Mouse (Mus musculus) adrenal gland, adult 8-10 months (tissue): ENCODE data around the gene Rab37. TPM values are rescaled to one million over a fixed set of nuclear protein-coding genes. Genes with fewer than 3 reads are reported as not detected.
A peak's percentile ranks its signal among the peaks of the same experiment; 100 is the strongest.

Experiments
- DNase-seq: peaks from one replicate; pipeline ENCODE4 v3.0.0; 2022
- total RNA-seq, 4 experiments: library from RNA; stranded (reverse); gene quantifications; 2 replicates each; pipeline ENCODE4 v1.2.4; 2022

Gene Rab37
- 1 to 10 TPM in 3 of 4 experiments, under 1 TPM in 1; 0.58 to 1.8 (median 1.4) TPM for total RNA-seq

GRCm38 (mm10) chr11:115091362-115091901, at the start of gene Rab37:
TSS of gene Rab37 (plus strand) at chr11:115091431.
- no peak for DNase-seq

GRCm38 (mm10) chr11:115048259-115048658, 43.0 kb upstream of the Rab37 start, which contains the start of gene Cd300ld3:
TSS of gene Cd300ld3 (minus strand) at chr11:115048409.
- no peak for DNase-seq

- DNase-seq, result no peak
Measured at GRCm38 (mm10) chr11:115049282-115049895, 41.8 kb upstream of the Rab37 start.

GRCm38 (mm10) chr11:115052206-115052605, 39.0 kb upstream of the Rab37 start:
- no peak for DNase-seq

GRCm38 (mm10) chr11:115052991-115053390, 38.2 kb upstream of the Rab37 start:
- no peak for DNase-seq

GRCm38 (mm10) chr11:115054537-115054936, 36.7 kb upstream of the Rab37 start:
- DNase-seq, result no peak

DNA sequence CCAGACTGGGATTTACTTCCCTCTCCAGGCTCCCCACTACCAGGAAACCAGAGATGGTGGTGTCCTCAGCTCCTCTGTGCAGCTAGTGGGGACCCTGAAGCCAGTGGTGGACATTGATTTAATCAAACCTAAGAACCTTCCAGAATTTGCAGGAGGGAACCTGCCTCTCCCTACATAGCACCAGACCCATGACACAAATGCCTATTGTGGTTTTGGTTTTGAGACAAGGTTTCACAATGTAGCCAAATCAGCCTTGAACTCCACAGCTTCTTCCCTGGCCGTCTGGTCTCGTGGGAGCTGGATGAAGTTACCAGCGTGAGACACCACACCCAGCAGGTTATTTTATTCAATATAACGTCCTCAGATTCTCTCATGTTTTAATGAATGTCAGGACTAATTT, 32.5 kb upstream of the Rab37 start:
- DNase-seq, result no peak

DNA sequence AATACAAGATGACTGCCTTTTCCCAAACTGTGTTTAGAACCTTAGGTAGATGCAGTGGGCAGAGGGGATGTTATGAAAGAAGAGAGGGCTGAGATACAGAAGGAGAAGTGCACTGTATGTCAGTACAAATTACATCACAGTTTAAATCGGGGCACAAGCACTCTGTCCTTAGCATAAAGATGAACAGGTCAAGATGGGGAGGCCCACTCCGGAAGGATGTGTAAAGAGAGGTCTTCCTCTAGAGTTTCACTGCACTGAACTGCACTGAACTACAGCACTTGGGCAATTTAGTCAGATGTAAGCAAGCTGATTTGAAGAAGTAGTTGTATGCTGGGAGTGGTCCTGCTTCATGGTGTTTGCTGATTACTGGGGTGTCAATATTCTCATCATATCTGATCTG, 31.4 kb upstream of the Rab37 start:
- no peak for DNase-seq

DNA sequence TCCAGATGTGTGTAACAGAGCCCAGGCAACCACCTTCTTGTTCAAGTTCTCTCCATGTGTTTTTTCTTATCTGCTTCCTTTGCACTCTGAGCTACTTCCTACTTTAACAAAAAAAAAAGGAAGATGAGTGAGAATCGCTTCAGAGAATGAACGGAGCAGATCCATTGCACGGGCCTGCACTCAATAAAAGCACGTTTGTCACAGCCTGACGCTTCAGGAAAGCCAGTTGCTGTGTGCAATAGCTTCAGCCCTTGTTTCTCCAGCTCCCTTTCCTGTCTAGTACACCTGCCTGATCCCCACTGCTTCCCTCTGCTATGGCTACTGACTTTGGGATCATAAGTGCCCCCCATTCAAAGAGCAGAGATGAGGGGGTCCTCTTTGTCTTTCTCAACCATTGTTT, 29.2 kb upstream of the Rab37 start, which contains the start of gene Cd300e:
TSS of gene Cd300e (minus strand) at position 101 of the 400 bp plus-strand sequence.
- no peak for DNase-seq

DNA sequence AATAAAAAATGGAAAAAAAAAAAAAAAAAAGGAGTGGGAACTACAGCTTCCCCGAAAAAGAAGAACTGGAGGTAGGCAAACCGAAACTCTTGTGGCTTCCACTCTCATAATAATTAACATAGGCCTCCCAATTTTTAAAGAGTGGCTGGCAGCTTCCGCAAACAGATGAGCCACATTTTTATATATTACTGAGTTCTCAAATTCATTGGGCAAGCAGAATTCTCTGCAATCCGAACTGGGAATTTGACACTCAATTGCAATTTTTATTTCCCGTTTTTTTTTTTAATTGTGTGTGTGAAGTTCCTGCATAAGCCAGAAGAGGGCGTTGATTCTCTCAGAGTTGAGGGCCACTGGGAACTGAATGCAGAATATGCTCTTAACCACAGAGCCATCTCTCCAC, 24.5 kb upstream of the Rab37 start:
- no peak for DNase-seq

- no peak for DNase-seq
Measured at GRCm38 (mm10) chr11:115071015-115071551, 20.1 kb upstream of the Rab37 start.

GRCm38 (mm10) chr11:115071631-115072294, 19.5 kb upstream of the Rab37 start:
- DNase-seq, result peak; percentile 48

- DNase-seq, result no peak
Measured at GRCm38 (mm10) chr11:115073002-115073401, 18.2 kb upstream of the Rab37 start.

- DNase-seq, result no peak
Measured at GRCm38 (mm10) chr11:115075407-115075806, 15.8 kb upstream of the Rab37 start.

DNA sequence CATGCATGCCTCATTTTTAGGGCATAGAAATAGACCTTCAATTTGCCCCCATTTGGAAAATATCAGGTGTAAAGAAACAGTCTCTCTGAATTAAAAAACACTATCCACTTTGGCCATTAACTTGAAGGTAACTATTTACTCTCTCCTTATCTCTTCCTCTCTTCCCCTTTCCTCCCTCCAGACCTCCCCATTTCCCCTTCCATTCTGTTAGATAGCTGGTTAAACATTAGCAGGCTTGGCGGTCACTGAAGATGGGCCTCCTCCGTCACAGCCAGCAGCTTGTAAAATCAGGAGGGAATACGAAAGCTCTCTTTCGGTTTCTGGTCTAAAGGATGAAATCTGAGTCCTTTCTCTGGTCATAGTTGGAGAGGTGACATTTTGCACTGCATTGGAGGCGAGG, 15.4 kb upstream of the Rab37 start:
- no peak for DNase-seq

DNA sequence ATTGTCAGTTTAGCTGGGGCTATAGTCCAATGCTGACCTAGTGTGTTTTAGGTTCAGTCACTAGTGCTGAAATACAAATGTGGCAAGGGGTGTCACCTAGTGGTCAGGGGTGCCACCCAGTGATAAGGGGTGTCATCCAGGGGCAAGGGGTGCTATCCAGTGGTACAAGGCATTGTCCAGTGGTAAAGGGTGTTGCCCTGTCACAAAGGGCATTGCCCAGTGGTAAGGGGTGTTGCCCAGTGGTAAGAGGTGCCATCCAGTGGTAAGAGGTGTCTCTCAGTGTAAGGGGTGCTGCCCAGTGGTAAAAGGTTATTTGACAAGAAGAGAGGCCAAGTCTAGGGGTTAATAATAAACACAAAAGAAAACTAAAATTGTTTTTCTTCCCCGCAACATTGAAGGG, 13.8 kb upstream of the Rab37 start:
- DNase-seq, result no peak

- no peak for DNase-seq
Measured at GRCm38 (mm10) chr11:115078680-115079079, 12.6 kb upstream of the Rab37 start.

DNA sequence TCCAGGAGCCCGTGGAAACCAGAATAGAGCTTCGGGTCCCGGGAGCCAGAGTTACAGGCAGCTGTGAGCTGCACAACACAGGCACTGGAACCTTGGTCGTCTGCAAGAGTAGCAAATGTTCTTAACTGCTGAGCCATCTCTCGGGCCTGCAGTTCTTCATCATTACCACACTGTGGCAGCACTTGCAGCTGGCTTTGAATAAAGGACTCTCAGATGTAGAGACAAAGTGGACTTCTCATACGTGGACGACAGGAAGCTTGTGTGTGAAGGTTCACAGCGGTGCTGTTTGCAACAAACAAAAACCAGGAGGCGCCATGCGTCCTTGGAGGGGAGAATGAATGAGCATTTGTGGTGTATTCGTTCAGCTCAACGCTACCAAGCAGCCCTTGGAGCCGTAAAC, 10.3 kb upstream of the Rab37 start:
- DNase-seq, result peak; percentile 21

DNA sequence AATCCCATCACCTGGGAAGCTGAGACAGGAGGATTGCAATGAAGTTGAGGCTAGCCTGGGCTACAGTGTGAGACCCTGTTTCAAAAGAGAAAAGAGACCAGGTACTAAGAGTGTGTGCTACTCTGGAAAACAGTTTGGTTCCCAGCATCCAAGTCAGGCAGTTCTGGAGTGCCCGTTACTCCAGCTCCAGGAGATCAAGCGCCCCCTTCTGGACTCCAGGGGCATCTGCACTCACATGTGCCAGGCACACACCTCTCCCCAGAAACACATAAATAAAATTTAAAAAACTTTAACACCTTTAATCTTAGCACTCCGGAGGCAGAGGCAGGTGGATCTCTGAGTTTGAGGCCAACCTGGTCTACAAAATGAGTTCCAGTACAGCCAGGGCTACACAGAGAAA, 9.9 kb upstream of the Rab37 start:
- no peak for DNase-seq

DNA sequence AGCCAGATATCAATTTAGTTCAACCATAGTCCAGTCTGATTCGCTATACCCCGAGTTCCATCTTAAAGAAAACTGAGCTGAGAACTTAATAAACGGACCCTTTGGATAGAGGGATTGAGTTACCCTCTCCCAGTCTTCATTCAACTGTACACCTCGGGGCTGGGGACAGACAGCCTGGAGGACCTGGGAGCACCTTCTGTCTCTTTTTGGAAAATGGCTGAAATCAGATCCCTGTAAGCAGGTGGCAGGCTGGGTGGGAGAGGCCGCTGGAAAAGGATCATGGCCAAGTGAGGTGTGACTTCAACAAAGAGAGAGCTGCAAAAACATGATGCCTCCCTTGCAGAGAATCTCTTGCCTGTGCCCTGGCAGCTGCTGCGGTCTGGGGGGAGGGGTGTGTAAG, 9.0 kb upstream of the Rab37 start:
- no peak for DNase-seq

GRCm38 (mm10) chr11:115083376-115084139, 7.7 kb upstream of the Rab37 start:
- DNase-seq, result peak; percentile 28

- no peak for DNase-seq
Measured at GRCm38 (mm10) chr11:115084595-115084994, 6.6 kb upstream of the Rab37 start.

GRCm38 (mm10) chr11:115085064-115085463, 6.2 kb upstream of the Rab37 start:
- DNase-seq, result no peak
